Mouse (Mus musculus): Measurements from ENCODE around the gene 5530401A14Rik. TPM values are rescaled to one million over a fixed set of nuclear protein-coding genes. Genes with fewer than 3 reads are reported as not detected.

The 5530401A14Rik gene
- polyA plus RNA-seq, 1 experiment = not detected

GRCm38 (mm10) chr11:81926393-81926792 lies 65.9 kb downstream of the 5530401A14Rik start:
- TF ChIP-seq CTCF (conservative IDR thresholded peaks at IDR 0.05; ENCODE audit: insufficient read depth, insufficient read length, low read depth, low read length) (no peak), POLR2A (IDR thresholded peaks at IDR 0.05; ENCODE audit: low read depth, low read length) (no peak)
- no peaks in the 10 kb centered on the region for H3K27me3 ChIP-seq (replicated peaks; ENCODE audit: control insufficient read depth, insufficient read depth, low read length)
- DNase-seq = no peak

GRCm38 (mm10) chr11:81937516-81937915 lies 77.0 kb downstream of the 5530401A14Rik start:
- no peak overlapping the region for H3K4me3 ChIP-seq (ENCODE audit: insufficient read depth, low read depth, low read length)
- H3K27ac ChIP-seq (ENCODE audit: insufficient read depth, low read depth, low read length) = no peak overlapping the region
- DNase-seq = no peak
- H3K4me1 ChIP-seq (ENCODE audit: control insufficient read depth, insufficient read depth, low read length) = no peaks in the 10 kb centered on the region
- TF ChIP-seq CTCF (conservative IDR thresholded peaks at IDR 0.05; ENCODE audit: insufficient read depth, insufficient read length, low read depth, low read length) (no peak), POLR2A (IDR thresholded peaks at IDR 0.05; ENCODE audit: low read depth, low read length) (no peak)
- no peaks in the 10 kb centered on the region for H3K36me3 ChIP-seq (ENCODE audit: control insufficient read depth, insufficient read depth, low read length)
- WGBS = 90% methylated on average over 1 of the region's 1 CpGs
- H3K27me3 ChIP-seq (replicated peaks; ENCODE audit: control insufficient read depth, insufficient read depth, low read length) = no peaks in the 10 kb centered on the region

More at GRCm38 (mm10) chr11:81926393-81926792, 65.9 kb downstream of the 5530401A14Rik start:
- Histone ChIP-seq H3K27ac (ENCODE audit: insufficient read depth, low read depth, low read length) (no peak overlapping the region), H3K4me1 (ENCODE audit: control insufficient read depth, insufficient read depth, low read length) (no peaks in the 10 kb centered on the region), H3K36me3 (ENCODE audit: control insufficient read depth, insufficient read depth, low read length) (no peaks in the 10 kb centered on the region), H3K4me3 (ENCODE audit: insufficient read depth, low read depth, low read length) (no peak overlapping the region)

GRCm38 (mm10) chr11:81940988-81941387 lies 80.5 kb downstream of the 5530401A14Rik start:
- Histone ChIP-seq H3K36me3 (ENCODE audit: control insufficient read depth, insufficient read depth, low read length) (no peaks in the 10 kb centered on the region), H3K27me3 (replicated peaks; ENCODE audit: control insufficient read depth, insufficient read depth, low read length) (no peaks in the 10 kb centered on the region), H3K27ac (ENCODE audit: insufficient read depth, low read depth, low read length) (no peak overlapping the region), H3K4me1 (ENCODE audit: control insufficient read depth, insufficient read depth, low read length) (no peaks in the 10 kb centered on the region), H3K4me3 (ENCODE audit: insufficient read depth, low read depth, low read length) (no peak overlapping the region)
- no peak for DNase-seq
- TF ChIP-seq POLR2A (IDR thresholded peaks at IDR 0.05; ENCODE audit: low read depth, low read length) (no peak), CTCF (conservative IDR thresholded peaks at IDR 0.05; ENCODE audit: insufficient read depth, insufficient read length, low read depth, low read length) (peak; percentile 48)
- WGBS = 5% methylated on average over 1 of the region's 1 CpGs

- WGBS = 58% methylated on average over 1 of the region's 1 CpGs
- H3K4me3 ChIP-seq (ENCODE audit: insufficient read depth, low read depth, low read length) = no peak overlapping the region
- no peaks in the 10 kb centered on the region for H3K4me1 ChIP-seq (ENCODE audit: control insufficient read depth, insufficient read depth, low read length)
- H3K27ac ChIP-seq (ENCODE audit: insufficient read depth, low read depth, low read length) = no peak overlapping the region
- no peaks in the 10 kb centered on the region for H3K27me3 ChIP-seq (replicated peaks; ENCODE audit: control insufficient read depth, insufficient read depth, low read length)
- no peak for TF ChIP-seq POLR2A (IDR thresholded peaks at IDR 0.05; ENCODE audit: low read depth, low read length)
- no peak for TF ChIP-seq CTCF (conservative IDR thresholded peaks at IDR 0.05; ENCODE audit: insufficient read depth, insufficient read length, low read depth, low read length)
- H3K36me3 ChIP-seq (ENCODE audit: control insufficient read depth, insufficient read depth, low read length) = no peaks in the 10 kb centered on the region
- no peak for DNase-seq
Observed at GRCm38 (mm10) chr11:81942167-81942566, 81.7 kb downstream of the 5530401A14Rik start.

Other genes starting within 250 kb of the 5530401A14Rik start
- 0.75 and 1.1 TPM in 2 replicates for gene Asic2, start 107.8 kb downstream of the 5530401A14Rik start, polyA plus RNA-seq (2012; rRNA removed)
- gene Ccl2, start 174.9 kb downstream of the 5530401A14Rik start, polyA plus RNA-seq (2012; rRNA removed) = 3.4 and 4.2 TPM in 2 replicates
- not detected in 2 replicates for gene Gm17268, start 177.9 kb downstream of the 5530401A14Rik start, polyA plus RNA-seq (2012; rRNA removed)
- gene Ccl7, start 185.0 kb downstream of the 5530401A14Rik start, polyA plus RNA-seq (2012; rRNA removed) = 0.16 and 0.27 TPM in 2 replicates
- 2.3 and 2.4 TPM in 2 replicates for gene Ccl11, start 197.2 kb downstream of the 5530401A14Rik start, polyA plus RNA-seq (2012; rRNA removed)
- 1.2 and 2.3 TPM in 2 replicates for gene Ccl12, start 241.2 kb downstream of the 5530401A14Rik start, polyA plus RNA-seq (2012; rRNA removed)